Mouse (Mus musculus): ENCODE results near the gene Stx4a.
"Not testable (repeated sequence)": the region's sequence is repeated elsewhere in the genome, so short reads cannot be mapped to it uniquely, and the experiment has no call there.

Gene Stx4a

GRCm38 (mm10) chr7:127814241-127814921 lies 9.7 kb upstream of the Stx4a start:
- DNase-seq (ENCODE audit: low spot score in 2 of 2), result peak; percentile 70 to 86

- DNase-seq (ENCODE audit: low spot score in 2 of 2), result no peak
Measured at GRCm38 (mm10) chr7:127815116-127815665, 8.9 kb upstream of the Stx4a start.

- peak; percentile 82 to 83 for DNase-seq (ENCODE audit: low spot score in 2 of 2)
Measured at GRCm38 (mm10) chr7:127815954-127816821, 7.9 kb upstream of the Stx4a start.

GRCm38 (mm10) chr7:127817053-127817452 lies 7.0 kb upstream of the Stx4a start:
- no peak for DNase-seq (ENCODE audit: low spot score in 2 of 2)

GRCm38 (mm10) chr7:127817776-127818175 lies 6.3 kb upstream of the Stx4a start:
- no peak for DNase-seq (ENCODE audit: low spot score in 2 of 2)

- no peak for DNase-seq (ENCODE audit: low spot score in 2 of 2)
Measured at GRCm38 (mm10) chr7:127820836-127821509, 3.1 kb upstream of the Stx4a start.

GRCm38 (mm10) chr7:127822494-127822893 lies 1.6 kb upstream of the Stx4a start:
- DNase-seq (ENCODE audit: low spot score in 2 of 2), result no peak

GRCm38 (mm10) chr7:127823236-127824171 lies 590 bp upstream of the Stx4a start:
- peak; percentile 47 to 53 for DNase-seq (ENCODE audit: low spot score in 2 of 2)

- no peak for DNase-seq (ENCODE audit: low spot score in 2 of 2)
Measured at GRCm38 (mm10) chr7:127835550-127835949, 11.5 kb downstream of the Stx4a start.

- DNase-seq (ENCODE audit: low spot score in 2 of 2), result no peak
Measured at GRCm38 (mm10) chr7:127837473-127837872, 13.4 kb downstream of the Stx4a start.

- not testable (repeated sequence) for DNase-seq (ENCODE audit: low spot score in 2 of 2)
Measured at GRCm38 (mm10) chr7:127837878-127838277, 13.8 kb downstream of the Stx4a start.

GRCm38 (mm10) chr7:127840031-127840430 lies 15.9 kb downstream of the Stx4a start:
- not testable (repeated sequence) for DNase-seq (ENCODE audit: low spot score in 2 of 2)

- DNase-seq (ENCODE audit: low spot score in 2 of 2), result peak; percentile 76 to 83
Measured at GRCm38 (mm10) chr7:127840886-127841285, 16.8 kb downstream of the Stx4a start.

GRCm38 (mm10) chr7:127841340-127842000 lies 17.4 kb downstream of the Stx4a start:
- peak; percentile 96 for DNase-seq (ENCODE audit: low spot score in 2 of 2)

- DNase-seq (ENCODE audit: low spot score in 2 of 2), result peak; percentile 84
Measured at GRCm38 (mm10) chr7:127842001-127842718, 18.1 kb downstream of the Stx4a start.

- no peak for DNase-seq (ENCODE audit: low spot score in 2 of 2)
Measured at GRCm38 (mm10) chr7:127849973-127850875, 26.1 kb downstream of the Stx4a start.

- DNase-seq (ENCODE audit: low spot score in 2 of 2), result no peak
Measured at GRCm38 (mm10) chr7:127850906-127851305, 26.8 kb downstream of the Stx4a start.

GRCm38 (mm10) chr7:127858258-127858657 lies 34.2 kb downstream of the Stx4a start:
- no peak for DNase-seq (ENCODE audit: low spot score in 2 of 2)

GRCm38 (mm10) chr7:127866434-127866833 lies 42.3 kb downstream of the Stx4a start:
- no peak for DNase-seq (ENCODE audit: low spot score in 2 of 2)
